Mouse (Mus musculus) layer of hippocampus, postnatal 14 days (tissue): ENCODE measurements around the gene Ndufs7. TPM values are rescaled to one million over a fixed set of nuclear protein-coding genes. Genes with fewer than 3 reads are reported as not detected.
A peak's percentile ranks its signal among the peaks of the same experiment; 100 is the strongest.
"Not testable (repeated sequence)": the region's sequence is repeated elsewhere in the genome, so short reads cannot be mapped to it uniquely, and the experiment has no call there.

ENCODE experiments used
- DNase-seq, 2 experiments: peaks; one replicate each; pipeline ENCODE4 v3.0.0; 2021 to 2022; ENCODE audit warnings: low spot score in 2 of 2, mixed read lengths in 1 of 2
- long read RNA-seq, 2 experiments: library from polyadenylated mRNA; stranded (forward); transcript quantifications; one replicate each; pipeline ENCODE4 v2.0.0; 2021
- total RNA-seq, 2 experiments: library from RNA; stranded (reverse); gene quantifications; 2 replicates each; pipeline ENCODE4 v1.2.3; 2021

The Ndufs7 gene
- 100 to 1,000 TPM; 169 to 175 TPM for total RNA-seq
- long read RNA-seq, experiment 1, transcript Ndufs7-201 (8 exons, 758 nt) = major isoform, 87 of 172 reads
- long read RNA-seq, experiment 1, partial matches to known transcripts = 78 of 172 reads
- long read RNA-seq, experiment 1, other reads (novel, unspliced or antisense) = 7 of 172 reads
- long read RNA-seq, experiment 2, transcript Ndufs7-201 (8 exons, 758 nt) = major isoform, 228 of 457 reads
- long read RNA-seq, experiment 2, partial matches to known transcripts = 225 of 457 reads
- long read RNA-seq, experiment 2, other reads (novel, unspliced or antisense) = 3 of 457 reads

DNA sequence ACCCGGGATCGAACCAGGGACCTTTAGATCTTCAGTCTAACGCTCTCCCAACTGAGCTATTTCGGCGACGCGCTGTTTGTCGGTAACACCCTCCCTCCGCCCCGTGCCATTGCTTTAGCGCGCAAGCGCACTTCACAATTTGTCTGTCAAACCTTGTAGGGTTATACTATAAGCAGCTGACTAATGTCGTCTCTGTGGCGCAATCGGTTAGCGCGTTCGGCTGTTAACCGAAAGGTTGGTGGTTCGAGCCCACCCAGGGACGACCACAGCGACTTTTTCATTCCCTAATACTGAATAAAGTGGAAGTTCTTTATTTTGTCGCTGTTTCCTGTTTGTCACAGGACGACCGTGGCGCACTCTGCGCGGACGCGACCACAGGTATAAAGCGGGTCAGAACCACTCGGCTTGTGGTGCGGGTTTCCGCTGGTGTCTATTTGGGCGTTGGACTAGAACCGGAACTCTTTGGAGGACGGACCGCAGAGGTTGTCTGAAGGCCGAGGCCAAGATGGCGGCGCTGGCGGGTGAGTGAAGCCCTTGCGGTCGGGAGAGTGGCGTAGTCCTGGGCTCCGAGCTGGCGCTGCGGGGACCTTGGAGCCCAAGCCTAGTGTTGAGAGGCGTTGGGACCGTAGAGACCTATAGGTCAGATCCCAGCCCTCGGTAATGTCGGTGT, at the start of gene Ndufs7:
Gene Ndufs7, plus strand, starts transcription at position 151 of the 670 bp plus-strand sequence.
- DNase-seq = peak; percentile 97 to 99

GRCm38 (mm10) chr10:80199440-80200008, 49.4 kb upstream of the Ndufs7 start:
- DNase-seq = peak; percentile 60 to 84

DNA sequence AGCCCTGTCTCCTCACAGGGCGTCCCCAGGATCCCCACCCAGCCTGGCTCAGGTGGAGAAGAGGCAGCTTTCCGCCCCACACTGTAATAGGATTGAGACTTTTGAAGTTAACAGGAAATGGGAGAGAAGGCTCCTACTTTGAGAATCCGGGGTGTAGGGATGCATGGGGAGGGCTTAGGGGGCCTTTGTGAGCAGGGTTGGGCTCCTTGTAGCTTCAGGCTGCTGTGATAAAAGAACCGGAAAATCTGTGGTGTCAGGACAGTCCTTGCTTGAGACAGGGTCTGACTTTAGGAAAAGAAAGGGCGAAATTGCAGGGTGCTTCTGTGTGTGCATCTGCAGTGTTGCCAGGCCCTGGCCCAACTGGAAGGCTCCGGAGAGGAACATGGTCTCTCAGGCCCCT, 48.4 kb upstream of the Ndufs7 start:
- DNase-seq = no peak

- no peak for DNase-seq
Observed at GRCm38 (mm10) chr10:80204055-80204454, 44.9 kb upstream of the Ndufs7 start.

DNA sequence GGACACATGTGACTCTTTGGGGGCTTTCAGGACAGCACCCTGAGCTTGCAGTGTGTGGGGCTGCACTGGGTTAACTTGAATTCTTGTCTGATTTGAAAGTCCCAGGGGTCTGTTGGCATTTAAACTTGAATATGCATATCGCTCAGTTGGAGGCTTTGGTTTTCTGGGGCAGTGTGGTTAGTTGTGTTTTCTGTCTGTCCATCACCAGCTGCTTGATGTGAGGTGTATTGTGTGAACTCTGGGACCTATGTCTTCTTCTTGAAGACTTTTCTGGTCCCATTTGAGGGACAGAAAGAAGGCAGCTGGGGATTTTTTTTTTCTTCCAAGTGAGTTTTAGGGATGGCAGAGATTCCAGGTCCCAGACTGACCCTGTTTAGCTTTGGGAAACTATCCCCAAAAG, 41.7 kb upstream of the Ndufs7 start:
- DNase-seq = no peak

DNA sequence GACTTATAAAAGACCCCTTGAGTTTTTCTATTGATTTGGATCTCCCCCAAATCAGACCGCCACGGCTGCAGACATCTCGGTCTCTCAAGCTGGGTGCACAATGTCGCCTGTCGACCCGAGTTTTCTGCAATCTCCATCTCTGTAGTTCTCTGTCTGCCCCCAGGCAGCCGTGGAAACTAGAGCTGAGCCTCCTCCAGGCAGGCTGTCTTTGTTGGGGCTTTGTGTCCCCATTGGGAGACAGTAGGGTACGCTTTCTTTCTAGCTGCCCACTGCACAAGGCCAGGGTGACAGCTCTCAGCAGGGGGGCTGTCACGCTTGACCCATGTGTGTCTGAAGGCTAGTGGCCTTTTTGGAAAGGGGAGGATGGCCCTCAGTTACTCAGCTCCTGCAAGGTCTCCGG, 41.2 kb upstream of the Ndufs7 start:
- DNase-seq = no peak

DNA sequence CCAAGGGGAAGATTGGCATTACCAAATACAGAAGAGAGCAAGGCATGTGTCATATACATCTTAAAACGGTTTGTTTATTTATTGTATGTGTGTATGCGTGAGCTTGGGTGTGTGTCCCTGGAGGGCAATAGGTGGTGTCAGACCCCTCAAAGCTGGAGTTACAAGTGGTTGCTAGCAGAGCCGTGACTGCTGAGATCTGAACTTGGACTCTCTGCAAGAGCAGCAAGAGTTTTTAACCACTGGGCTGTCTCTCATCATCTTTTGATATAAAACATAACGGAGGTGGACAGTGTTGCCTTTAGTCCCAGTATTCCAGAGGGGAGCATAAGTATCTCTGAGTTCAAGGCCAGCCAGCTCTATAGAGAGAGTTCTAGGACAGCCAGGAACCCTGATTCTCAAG, 40.7 kb upstream of the Ndufs7 start:
- no peak for DNase-seq

GRCm38 (mm10) chr10:80208841-80209371, 40.0 kb upstream of the Ndufs7 start:
- peak in 1 of 2 experiments; percentile 50 for DNase-seq

- DNase-seq = not testable (repeated sequence)
Observed at GRCm38 (mm10) chr10:80211547-80212103, 37.3 kb upstream of the Ndufs7 start.

DNA sequence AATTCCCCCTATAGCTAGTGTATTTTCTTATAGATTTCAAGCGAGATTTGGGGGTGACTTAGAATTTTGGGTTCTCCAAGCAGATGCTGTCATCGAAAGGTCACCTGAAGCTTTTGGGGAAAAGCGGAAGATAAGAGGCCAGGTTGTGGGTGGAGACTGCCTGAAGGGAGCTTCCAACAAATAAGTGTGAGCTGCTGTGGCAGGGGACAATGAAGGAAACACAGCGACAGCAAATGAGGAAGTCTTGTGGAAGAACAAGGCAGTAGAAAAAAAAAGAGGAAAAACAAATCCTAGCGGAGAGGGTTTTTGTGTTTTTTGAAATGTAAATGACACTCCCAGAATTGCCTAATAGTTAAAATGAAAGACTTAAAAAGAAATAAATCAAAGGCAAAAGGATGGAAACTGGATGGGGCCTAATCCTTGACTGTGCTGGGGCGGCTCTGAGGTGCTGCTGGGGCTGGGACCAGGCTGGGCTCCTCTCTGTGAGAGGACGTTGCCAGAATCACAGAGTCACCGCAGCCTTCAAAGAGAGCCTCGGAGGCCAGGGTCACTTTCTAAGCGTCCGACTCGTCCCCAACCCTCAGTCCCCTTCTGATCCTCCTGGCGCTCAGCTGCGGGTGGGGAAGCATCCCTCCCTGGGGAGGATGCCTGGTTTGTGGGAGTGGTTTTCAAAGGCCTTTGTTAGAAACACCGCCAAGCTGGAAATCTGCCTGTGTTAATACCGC, 33.7 kb upstream of the Ndufs7 start:
- no peak for DNase-seq

DNA sequence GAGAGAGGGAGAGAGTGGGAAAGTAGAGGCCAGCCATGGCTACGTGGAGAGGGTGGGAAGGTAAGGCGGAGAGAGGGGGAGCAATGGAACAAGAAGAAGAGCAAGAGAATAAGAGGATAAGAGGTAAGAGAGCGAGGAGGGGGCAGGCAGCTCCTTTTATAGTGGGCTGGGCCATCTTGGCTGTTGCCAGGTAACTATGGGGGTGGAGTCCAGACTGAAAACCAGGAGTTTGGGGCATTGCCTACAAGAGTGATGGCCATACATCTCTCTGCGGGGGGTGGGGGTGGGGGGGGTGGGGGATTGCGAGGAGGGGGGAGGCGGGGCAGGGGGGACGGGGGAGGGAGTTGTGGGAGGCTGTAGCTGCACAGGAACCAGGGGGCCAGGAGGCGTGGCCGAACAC, 28.2 kb upstream of the Ndufs7 start:
- no peak for DNase-seq

DNA sequence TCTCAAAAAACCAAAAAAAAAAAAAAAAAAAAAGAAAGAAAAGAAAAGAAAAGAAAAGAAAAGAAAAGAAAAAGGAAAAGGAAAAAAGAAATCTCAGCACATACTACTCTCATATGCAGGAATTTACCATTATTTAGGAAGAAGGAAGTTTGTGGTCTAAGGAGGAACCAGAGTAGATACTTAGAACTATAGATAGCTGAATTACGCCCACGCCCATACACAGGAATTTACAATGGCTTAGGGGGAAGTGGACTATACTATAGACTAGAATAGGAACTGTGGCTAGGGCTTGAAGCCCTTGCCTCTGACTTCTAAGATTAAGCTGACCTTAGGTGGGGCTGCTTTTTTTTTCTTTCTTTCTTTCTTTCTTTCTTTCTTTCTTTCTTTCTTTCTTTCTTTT, 25.8 kb upstream of the Ndufs7 start:
- not testable (repeated sequence) for DNase-seq

DNA sequence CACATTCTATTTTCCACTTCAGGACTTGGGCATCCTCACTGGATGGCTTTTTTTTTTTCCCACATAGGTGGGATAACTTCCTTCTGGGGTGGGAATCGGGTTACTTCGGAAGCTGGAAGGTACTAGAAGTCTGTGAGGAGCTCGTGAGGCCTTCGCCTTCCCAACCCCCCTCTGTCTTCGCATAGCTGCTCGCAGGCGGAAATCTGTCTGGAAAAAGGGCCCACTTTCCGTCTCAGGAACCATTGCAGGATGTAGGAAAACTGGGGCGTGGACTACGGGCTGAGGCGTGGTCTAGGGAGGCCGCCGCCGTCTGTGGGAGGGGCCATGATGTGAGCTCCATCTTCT, 22.9 kb upstream of the Ndufs7 start:
- DNase-seq = no peak

- peak; percentile 96 to 98 for DNase-seq
Observed at GRCm38 (mm10) chr10:80226416-80227165, 22.3 kb upstream of the Ndufs7 start, which contains the start of gene Mum1. Gene Mum1 (plus strand): TSS chr10:80226434.

GRCm38 (mm10) chr10:80227166-80227539, 21.8 kb upstream of the Ndufs7 start:
- no peak for DNase-seq

- DNase-seq = no peak
Observed at GRCm38 (mm10) chr10:80227877-80228775, 20.8 kb upstream of the Ndufs7 start.

- peak; percentile 51 to 63 for DNase-seq
Observed at GRCm38 (mm10) chr10:80236145-80236825, 12.6 kb upstream of the Ndufs7 start.

- no peak for DNase-seq
Observed at GRCm38 (mm10) chr10:80237020-80237419, 11.9 kb upstream of the Ndufs7 start.

DNA sequence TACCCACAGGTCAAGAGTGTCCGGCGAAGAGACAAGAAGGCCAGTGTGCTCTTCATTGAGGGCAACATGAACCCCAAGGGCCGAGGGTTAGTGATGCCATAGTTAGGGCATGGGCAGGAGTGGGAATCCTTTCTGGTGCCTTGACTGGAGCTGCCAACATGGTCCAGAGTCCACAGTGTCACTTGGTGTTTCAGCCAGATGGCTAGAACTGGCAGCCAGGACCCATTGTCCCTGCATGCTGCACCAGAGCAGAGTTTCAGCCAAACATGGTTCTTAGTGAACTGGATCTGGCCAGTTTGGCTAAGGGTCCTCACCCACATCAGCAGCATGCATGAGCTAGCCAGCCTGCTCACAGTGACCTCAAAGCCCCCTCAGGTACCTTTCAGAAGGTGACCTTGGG, 10.6 kb upstream of the Ndufs7 start:
- DNase-seq = no peak
